Mouse (Mus musculus) forebrain, postnatal 0 days (tissue): ENCODE measurements around the gene Nek7. TPM values are rescaled to one million over a fixed set of nuclear protein-coding genes. Genes with fewer than 3 reads are reported as not detected.

Experiments
- ATAC-seq: fragments of 200-750 bp; cut with Nextera tagmentation; 2 replicates; pipeline ENCODE4 v1.8.0; 2017; ENCODE audit warnings: mild to moderate bottlenecking, moderate library complexity
- DNase-seq: peaks from one replicate; pipeline ENCODE4 v3.0.0-alpha.2; 2015
- H3K27ac ChIP-seq: fragments of 300-500 bp; sonication (generic); 2 replicates; pipeline ENCODE4 v1.5.1; 2014; ENCODE audit warnings: low read depth, mild to moderate bottlenecking, antibody characterized with exemption, low read length, moderate library complexity, mixed read lengths
- H3K27me3 ChIP-seq: fragments of 300-500 bp; sonication (generic); 2 replicates; pipeline ENCODE4 v1.6.1; 2014; ENCODE audit warnings: mild to moderate bottlenecking, low read length, mixed read lengths; ENCODE audit not compliant: insufficient read depth
- H3K36me3 ChIP-seq: fragments of 300-500 bp; sonication (generic); 2 replicates; pipeline ENCODE4 v1.6.1; 2014; ENCODE audit warnings: mild to moderate bottlenecking, moderate library complexity; ENCODE audit not compliant: insufficient read depth
- H3K4me1 ChIP-seq: fragments of 300-500 bp; sonication (generic); 2 replicates; pipeline ENCODE4 v1.6.1; 2014; ENCODE audit warnings: antibody characterized with exemption; ENCODE audit not compliant: insufficient read depth
- H3K4me2 ChIP-seq: fragments of 300-500 bp; sonication (generic); 2 replicates; pipeline ENCODE4 v1.6.1; 2014; ENCODE audit warnings: low read depth, mild to moderate bottlenecking, moderate library complexity
- H3K4me3 ChIP-seq: fragments of 300-500 bp; sonication (generic); 2 replicates; pipeline ENCODE4 v1.5.1; 2014; ENCODE audit warnings: low read depth, low read length, mixed read lengths
- H3K9ac ChIP-seq: fragments of 300-500 bp; sonication (generic); 2 replicates; pipeline ENCODE4 v1.6.1; 2014; ENCODE audit warnings: mild to moderate bottlenecking
- H3K9me3 ChIP-seq: fragments of 300-500 bp; sonication (generic); 2 replicates; pipeline ENCODE4 v1.6.1; 2016; ENCODE audit warnings: low read length
- CTCF ChIP-seq: sonication (generic); IDR thresholded peaks from 2 replicates; pipeline ENCODE4 v1.5.1; 2016; ENCODE audit warnings: antibody characterized with exemption, control low read depth, low read depth
- WGBS: fragments of 180-500 bp; shearing (Covaris S2); extraction: QIAGEN DNeasy Blood & Tissue Kit; methylation state at CpG from one replicate; pipeline ENCODE4 v1.1.7; 2014; 5-methylcytosine and 5-hydroxymethylcytosine counted together
- polyA plus RNA-seq: library from polyadenylated mRNA; unstranded; fragments of >200 nt; fragmentation: Nextera tagmentation; extraction: Ambion mirVana; gene quantifications from 2 replicates; pipeline ENCODE4 v1.2.1, GENCODE M21; 2015
- total RNA-seq: library from RNA; depleted of rRNA; stranded (reverse); fragments of >200 nt; gene quantifications from 2 replicates; pipeline ENCODE4 v1.2.3, GENCODE M21; 2014

Gene Nek7
- total and polyA plus RNA-seq, 2 experiments from 2014 or later = 15.3 to 15.4 TPM

DNA sequence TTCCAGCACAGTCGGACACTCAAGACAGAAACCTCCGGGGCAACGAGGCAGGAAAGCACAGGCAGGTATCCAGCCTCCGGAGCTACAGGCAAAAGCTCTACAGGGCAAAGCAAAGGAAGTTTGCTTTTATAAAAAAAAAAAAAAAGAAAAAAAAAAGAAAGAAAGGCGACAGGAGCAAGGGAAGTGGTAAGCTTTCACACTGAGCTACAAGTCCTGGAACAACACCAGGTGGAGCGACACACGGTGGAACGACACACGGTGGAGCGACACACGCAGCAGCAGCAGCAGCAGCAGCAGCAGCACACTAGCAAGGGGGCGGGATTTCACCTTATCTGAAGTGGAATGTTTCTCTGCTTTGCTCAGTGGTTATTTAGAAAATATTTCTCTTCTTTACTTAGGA, 10.8 kb downstream of the Nek7 start:
- Histone ChIP-seq H3K9ac (no peak overlapping the region), H3K9me3 (no peaks in the 10 kb centered on the region), H3K4me3 (no peak overlapping the region), H3K4me1 (no peaks in the 10 kb centered on the region), H3K36me3 (no peaks in the 10 kb centered on the region), H3K4me2 (no peak overlapping the region), H3K27ac (no peak overlapping the region), H3K27me3 (no peaks in the 10 kb centered on the region)
- ATAC-seq (no peak), DNase-seq (no peak)
- TF ChIP-seq CTCF = no peak
- WGBS = 77% methylated on average over 12 of the region's 12 CpGs

DNA sequence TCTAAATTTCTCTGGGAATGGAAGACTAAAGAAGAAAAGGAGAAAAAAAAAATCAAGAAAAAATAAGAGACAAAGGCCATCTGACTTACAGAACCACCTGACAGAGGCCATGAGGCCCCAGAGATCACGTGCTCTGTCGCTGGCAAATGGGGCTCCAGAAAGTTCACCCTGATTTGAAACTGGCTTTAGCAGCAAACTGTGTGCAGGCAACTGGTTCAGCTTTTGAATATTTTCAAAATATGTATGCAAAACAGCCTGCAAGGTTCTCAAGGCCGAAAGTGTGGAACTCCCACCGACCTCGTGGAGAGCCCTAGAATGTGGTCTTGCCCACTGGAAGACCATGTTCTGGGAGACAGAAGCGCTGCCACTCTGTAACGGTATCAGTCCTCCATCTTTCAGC, 11.6 kb downstream of the Nek7 start:
- 96% methylated on average over 7 of the region's 7 CpGs for WGBS
- H3K36me3 ChIP-seq = no peaks in the 10 kb centered on the region
- H3K4me3 ChIP-seq = no peak overlapping the region
- no peak for TF ChIP-seq CTCF
- H3K27ac ChIP-seq = no peak overlapping the region
- no peaks in the 10 kb centered on the region for H3K27me3 ChIP-seq
- no peak for ATAC-seq
- no peaks in the 10 kb centered on the region for H3K9me3 ChIP-seq
- H3K4me2 ChIP-seq = no peak overlapping the region
- no peak for DNase-seq
- no peak overlapping the region for H3K9ac ChIP-seq
- H3K4me1 ChIP-seq = no peaks in the 10 kb centered on the region

DNA sequence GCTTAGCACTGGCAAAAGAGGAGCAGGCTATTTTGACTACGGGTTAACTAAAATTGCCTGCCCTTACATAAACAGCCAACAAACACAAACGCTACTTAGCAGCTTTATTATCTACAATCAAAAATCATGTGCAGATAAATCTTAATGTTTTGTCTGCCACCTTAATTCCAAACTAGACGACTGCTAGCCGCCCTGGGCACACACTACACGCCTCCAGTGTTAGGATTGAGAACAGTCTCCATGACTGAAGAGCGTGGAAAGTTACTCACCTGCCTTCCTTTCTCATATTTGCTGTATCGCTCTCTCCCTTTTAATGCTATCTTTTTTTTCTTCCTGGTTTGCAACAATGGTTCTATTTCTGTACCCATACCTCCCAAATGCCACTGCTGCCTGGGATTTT, 12.1 kb downstream of the Nek7 start:
- no peaks in the 10 kb centered on the region for H3K27me3 ChIP-seq
- no peak overlapping the region for H3K9ac ChIP-seq
- DNase-seq (no peak), ATAC-seq (no peak)
- no peaks in the 10 kb centered on the region for H3K9me3 ChIP-seq
- H3K27ac ChIP-seq = no peak overlapping the region
- no peak overlapping the region for H3K4me2 ChIP-seq
- no peak overlapping the region for H3K4me3 ChIP-seq
- TF ChIP-seq CTCF = no peak
- no peaks in the 10 kb centered on the region for H3K4me1 ChIP-seq
- no peaks in the 10 kb centered on the region for H3K36me3 ChIP-seq
- WGBS = 89% methylated on average over 7 of the region's 7 CpGs

DNA sequence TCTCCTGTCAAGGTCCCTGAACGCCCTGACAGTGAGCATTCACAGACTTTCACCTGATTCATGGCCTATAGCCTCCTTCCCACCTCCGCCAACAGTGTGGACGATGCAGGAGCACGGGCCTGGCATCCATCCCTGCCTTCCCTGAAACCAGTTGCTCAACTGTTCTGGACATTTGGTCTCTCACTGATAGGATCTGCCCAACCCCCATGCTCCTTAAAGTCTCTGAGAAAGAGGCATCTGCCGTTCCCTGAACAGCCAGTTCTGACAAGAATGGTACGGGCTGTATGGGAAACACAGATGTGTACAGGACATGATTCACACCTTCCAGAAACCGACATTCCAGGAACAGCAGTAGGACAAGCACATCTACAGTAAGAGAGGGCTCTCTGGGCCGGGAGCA, 13.2 kb downstream of the Nek7 start:
- Histone ChIP-seq H3K27ac (no peak overlapping the region), H3K36me3 (no peaks in the 10 kb centered on the region), H3K4me1 (no peaks in the 10 kb centered on the region), H3K9me3 (no peaks in the 10 kb centered on the region), H3K27me3 (no peaks in the 10 kb centered on the region), H3K9ac (no peak overlapping the region), H3K4me2 (no peak overlapping the region), H3K4me3 (no peak overlapping the region)
- DNase-seq (no peak), ATAC-seq (no peak)
- no peak for TF ChIP-seq CTCF
- WGBS = 84% methylated on average over 8 of the region's 8 CpGs

DNA sequence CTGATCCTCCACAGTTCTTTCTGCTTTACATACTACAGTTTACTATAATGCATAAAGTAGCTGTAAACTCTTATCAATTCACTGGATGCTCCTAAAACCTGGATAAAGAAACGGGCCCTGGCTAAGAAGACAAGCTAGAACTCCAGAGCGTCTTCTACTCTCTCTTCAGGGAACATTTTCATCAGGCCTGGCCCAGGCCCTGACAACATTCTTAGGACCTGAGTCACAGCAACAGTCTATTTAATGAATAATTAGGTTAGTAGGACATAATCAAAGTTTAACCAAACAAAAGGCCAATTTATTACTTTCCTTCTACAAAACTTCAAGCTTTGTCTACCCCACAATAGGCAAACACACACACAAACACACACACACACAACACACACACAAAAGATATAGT, 15.2 kb downstream of the Nek7 start:
- TF ChIP-seq CTCF = no peak
- Histone ChIP-seq H3K4me2 (no peak overlapping the region), H3K27ac (no peak overlapping the region), H3K9ac (no peak overlapping the region), H3K36me3 (no peaks in the 10 kb centered on the region), H3K4me3 (no peak overlapping the region), H3K9me3 (no peaks in the 10 kb centered on the region), H3K27me3 (no peaks in the 10 kb centered on the region), H3K4me1 (no peaks in the 10 kb centered on the region)
- WGBS = 55% methylated on average over 2 of the region's 2 CpGs
- DNase-seq (no peak), ATAC-seq (no peak)

DNA sequence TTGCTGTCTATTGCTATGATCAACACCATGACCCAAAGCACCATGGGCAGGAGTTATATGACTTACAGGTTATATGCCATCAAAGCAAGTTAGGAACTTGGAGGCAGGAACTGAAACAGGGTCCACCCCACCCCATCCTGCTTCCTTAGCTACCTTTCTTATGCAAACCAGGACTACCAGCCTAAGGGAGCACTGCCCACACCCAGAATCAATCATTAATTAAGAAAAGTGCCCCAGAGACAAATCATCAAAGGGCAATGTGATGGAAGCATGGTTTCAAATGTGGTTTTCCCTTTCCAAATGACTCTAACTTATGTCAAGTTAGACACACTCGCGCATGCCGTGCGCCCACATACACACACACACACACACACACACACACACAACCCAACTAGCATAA, 16.0 kb downstream of the Nek7 start:
- Histone ChIP-seq H3K36me3 (no peaks in the 10 kb centered on the region), H3K4me2 (no peak overlapping the region), H3K27ac (no peak overlapping the region), H3K4me1 (no peaks in the 10 kb centered on the region), H3K4me3 (no peak overlapping the region), H3K27me3 (no peaks in the 10 kb centered on the region), H3K9me3 (no peaks in the 10 kb centered on the region), H3K9ac (no peak overlapping the region)
- DNase-seq (no peak), ATAC-seq (no peak)
- WGBS = 95% methylated on average over 4 of the region's 4 CpGs
- no peak for TF ChIP-seq CTCF

DNA sequence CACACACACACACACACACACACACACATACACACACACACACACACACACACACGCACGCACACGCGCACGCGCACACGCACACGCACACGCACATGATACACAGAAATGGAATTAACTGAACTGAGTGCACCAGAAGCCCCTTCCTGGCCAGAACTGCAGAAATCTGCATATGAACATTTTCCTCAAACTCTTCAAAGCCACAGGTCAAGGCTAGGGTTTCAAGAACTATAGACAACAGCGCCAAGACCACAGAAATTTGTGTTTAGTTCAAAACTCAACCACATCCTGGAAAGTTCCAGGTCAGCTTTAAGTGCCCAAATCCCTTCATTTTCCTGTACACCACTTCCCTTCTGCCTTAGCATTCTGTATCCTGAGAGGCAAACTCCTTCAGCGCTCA, 21.9 kb downstream of the Nek7 start:
- Histone ChIP-seq H3K27me3 (no peaks in the 10 kb centered on the region), H3K9ac (no peak overlapping the region), H3K36me3 (no peaks in the 10 kb centered on the region), H3K4me3 (no peak overlapping the region), H3K9me3 (no peaks in the 10 kb centered on the region), H3K27ac (no peak overlapping the region), H3K4me2 (no peak overlapping the region), H3K4me1 (no peaks in the 10 kb centered on the region)
- DNase-seq = no peak
- no peak for ATAC-seq
- no peak for TF ChIP-seq CTCF
- 92% methylated on average over 11 of the region's 11 CpGs for WGBS
